Mouse (Mus musculus): ENCODE measurements around the gene Dpysl4. TPM values are rescaled to one million over a fixed set of nuclear protein-coding genes. Genes with fewer than 3 reads are reported as not detected.

Gene Dpysl4
- polyA plus RNA-seq (2011; ENCODE audit: insufficient read length, low read depth, missing spikeins) = 3.6 and 3.7 TPM in 2 replicates

DNA sequence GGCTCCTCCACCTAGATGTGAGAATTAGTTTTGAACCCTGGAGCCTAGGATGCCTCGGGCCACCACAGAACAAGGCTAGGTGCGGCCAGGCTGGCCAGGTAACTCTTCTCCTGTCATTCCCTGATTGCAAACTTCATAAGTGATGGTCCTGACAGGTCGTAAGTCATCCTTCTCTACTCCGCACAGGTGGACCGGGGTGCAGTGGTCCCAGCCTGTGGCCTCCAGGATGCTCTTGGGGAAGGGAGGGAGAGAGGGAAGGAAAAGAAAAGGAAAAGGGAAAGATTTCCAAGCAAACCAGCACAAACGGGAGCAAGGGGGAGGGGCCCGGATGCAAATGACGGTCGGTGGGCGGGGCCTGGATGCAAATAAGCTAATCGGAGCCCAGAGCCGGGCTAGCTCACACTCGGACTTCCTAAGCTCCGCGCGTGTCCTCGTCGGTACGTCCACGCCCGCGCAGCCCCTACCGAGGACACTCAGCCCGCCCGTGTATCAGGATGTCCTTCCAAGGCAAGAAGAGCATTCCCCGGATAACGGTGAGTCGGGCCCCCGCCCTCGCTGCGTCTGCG, at the start of gene Dpysl4:
Gene Dpysl4, plus strand, starts transcription at position 373 of the 566 bp plus-strand sequence.
- Histone ChIP-seq H3K4me3 (ENCODE audit: insufficient read depth, low read length) (peak within 1 kb of the TSS; percentile 46), H3K4me1 (ENCODE audit: control insufficient read depth, insufficient read depth, low read length) (no peaks in the 10 kb centered on the region), H3K27ac (ENCODE audit: insufficient read depth, low read length) (no peak within 1 kb of the TSS)
- TF ChIP-seq CTCF (IDR thresholded peaks at IDR 0.05; ENCODE audit: borderline replicate concordance, insufficient read depth, low read length) = no peak
- peak; percentile 76 for TF ChIP-seq POLR2A (IDR thresholded peaks at IDR 0.05; ENCODE audit: low read depth, low read length)

DNA sequence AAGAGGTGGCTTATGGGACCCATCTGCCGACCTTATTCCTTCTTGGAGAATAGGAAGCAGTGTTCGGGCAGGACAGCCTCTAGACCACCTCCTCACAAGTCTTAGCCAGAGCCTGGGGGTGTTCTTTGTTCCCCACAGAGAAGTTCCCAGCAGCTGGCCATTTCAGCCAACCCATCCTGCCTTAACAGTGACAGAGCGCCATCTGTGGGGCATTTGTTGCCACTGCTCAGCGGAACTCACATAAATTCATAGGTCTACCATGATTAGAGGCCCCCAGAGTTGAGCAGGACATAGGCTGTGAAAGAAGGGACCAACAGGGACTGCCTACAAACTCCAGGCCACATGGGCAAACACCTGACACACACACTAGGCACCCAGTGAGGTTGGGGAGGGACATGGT, 22.4 kb upstream of the Dpysl4 start:
- no peaks in the 10 kb centered on the region for H3K4me1 ChIP-seq (ENCODE audit: control insufficient read depth, insufficient read depth, low read length)
- H3K27ac ChIP-seq (ENCODE audit: insufficient read depth, low read length) = no peak overlapping the region
- peak; percentile 21; the same call in 1 of the 2 replicates for TF ChIP-seq CTCF (IDR thresholded peaks at IDR 0.05; ENCODE audit: borderline replicate concordance, insufficient read depth, low read length)
- no peak for TF ChIP-seq POLR2A (IDR thresholded peaks at IDR 0.05; ENCODE audit: low read depth, low read length)
- H3K4me3 ChIP-seq (ENCODE audit: insufficient read depth, low read length) = no peak overlapping the region

DNA sequence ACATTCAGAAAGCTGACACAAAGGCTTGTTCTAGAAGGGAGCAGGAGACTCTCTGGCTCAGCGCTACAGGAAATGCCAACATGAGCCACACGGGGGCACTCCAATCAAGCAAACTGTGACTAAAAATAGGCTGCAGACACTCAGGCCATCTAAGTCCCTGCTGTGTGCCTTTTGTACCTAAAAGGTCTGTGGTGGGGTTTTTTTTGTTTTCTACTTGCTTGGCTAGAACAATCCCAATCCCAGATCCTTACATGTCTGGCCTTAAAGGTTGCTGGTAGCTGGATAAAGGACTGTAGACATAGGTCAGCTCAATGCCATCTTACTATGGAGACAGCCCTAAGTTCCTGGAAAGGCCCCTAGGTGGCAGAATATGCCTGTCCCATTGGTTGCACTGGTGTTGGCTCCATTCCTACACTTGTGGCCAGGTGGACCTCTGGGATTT, 17.6 kb upstream of the Dpysl4 start:
- no peaks in the 10 kb centered on the region for H3K4me1 ChIP-seq (ENCODE audit: control insufficient read depth, insufficient read depth, low read length)
- TF ChIP-seq POLR2A (IDR thresholded peaks at IDR 0.05; ENCODE audit: low read depth, low read length) (no peak), CTCF (IDR thresholded peaks at IDR 0.05; ENCODE audit: borderline replicate concordance, insufficient read depth, low read length) (peak; percentile 71; the same call in 1 of the 2 replicates)
- no peak overlapping the region for H3K4me3 ChIP-seq (ENCODE audit: insufficient read depth, low read length)

DNA sequence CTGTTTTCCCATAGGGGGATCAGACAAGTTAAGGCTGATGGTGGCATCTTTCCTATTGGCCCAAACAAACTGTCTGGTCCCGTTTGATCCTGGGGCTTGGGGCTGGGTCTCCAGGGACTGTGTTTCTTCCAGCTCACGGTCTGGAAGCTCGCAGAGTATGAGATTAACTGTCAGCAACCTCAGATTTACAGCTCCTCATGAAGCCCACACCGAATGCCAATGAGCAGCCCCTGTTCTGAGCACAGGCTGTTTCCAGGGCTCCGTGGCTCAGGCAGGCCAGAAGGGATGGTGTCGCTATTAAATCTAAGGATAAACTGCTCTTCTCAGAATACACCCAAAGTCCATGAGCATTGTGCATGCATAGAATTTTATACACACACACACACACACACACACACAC, 11.6 kb upstream of the Dpysl4 start:
- H3K27ac ChIP-seq (ENCODE audit: insufficient read depth, low read length) = no peak overlapping the region
- H3K4me1 ChIP-seq (ENCODE audit: control insufficient read depth, insufficient read depth, low read length) = no peaks in the 10 kb centered on the region
- no peak overlapping the region for H3K4me3 ChIP-seq (ENCODE audit: insufficient read depth, low read length)
- TF ChIP-seq CTCF (IDR thresholded peaks at IDR 0.05; ENCODE audit: borderline replicate concordance, insufficient read depth, low read length) (no peak), POLR2A (IDR thresholded peaks at IDR 0.05; ENCODE audit: low read depth, low read length) (no peak)

More for the DNA sequence above, 17.6 kb upstream of the Dpysl4 start:
- H3K27ac ChIP-seq (ENCODE audit: insufficient read depth, low read length) = no peak overlapping the region

DNA sequence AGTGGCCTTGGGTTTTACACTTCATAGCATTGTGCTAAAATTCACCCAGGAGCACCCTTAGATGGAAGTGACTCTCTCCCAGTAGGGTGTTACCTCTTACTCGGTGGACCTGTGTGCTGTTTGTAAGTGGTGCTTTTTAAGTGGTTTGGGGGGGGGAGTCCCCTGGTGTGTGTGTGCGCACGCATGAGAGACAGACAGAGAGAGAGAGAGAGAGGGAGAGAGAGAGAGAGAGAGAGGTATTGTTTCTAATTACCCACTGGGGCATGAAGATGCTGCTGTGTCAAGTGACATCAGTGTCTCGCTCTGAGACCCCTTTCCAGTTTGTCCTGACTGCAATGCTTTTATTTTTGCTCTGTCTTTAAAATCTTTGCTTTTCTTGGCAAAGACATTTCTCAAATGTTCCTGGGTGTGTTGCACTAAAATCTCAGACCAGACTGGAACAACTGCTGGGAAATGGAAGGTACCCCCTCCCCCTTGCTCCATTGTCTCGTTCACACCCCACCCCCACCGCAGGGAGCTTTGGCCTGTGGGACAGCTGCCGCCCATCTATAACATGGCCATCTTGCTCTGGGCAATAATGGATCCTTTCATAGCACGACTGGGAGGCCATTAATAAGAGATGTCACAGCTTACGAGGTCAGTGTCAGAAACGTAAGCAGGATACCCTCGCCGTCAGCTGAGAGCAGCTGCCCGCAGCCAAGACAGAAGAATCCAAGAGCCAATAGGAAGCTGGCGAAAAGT, 10.6 kb upstream of the Dpysl4 start:
- Histone ChIP-seq H3K4me3 (ENCODE audit: insufficient read depth, low read length) (no peak overlapping the region), H3K27ac (ENCODE audit: insufficient read depth, low read length) (no peak overlapping the region), H3K4me1 (ENCODE audit: control insufficient read depth, insufficient read depth, low read length) (no peaks in the 10 kb centered on the region)
- TF ChIP-seq CTCF (IDR thresholded peaks at IDR 0.05; ENCODE audit: borderline replicate concordance, insufficient read depth, low read length) (no peak), POLR2A (IDR thresholded peaks at IDR 0.05; ENCODE audit: low read depth, low read length) (no peak)

DNA sequence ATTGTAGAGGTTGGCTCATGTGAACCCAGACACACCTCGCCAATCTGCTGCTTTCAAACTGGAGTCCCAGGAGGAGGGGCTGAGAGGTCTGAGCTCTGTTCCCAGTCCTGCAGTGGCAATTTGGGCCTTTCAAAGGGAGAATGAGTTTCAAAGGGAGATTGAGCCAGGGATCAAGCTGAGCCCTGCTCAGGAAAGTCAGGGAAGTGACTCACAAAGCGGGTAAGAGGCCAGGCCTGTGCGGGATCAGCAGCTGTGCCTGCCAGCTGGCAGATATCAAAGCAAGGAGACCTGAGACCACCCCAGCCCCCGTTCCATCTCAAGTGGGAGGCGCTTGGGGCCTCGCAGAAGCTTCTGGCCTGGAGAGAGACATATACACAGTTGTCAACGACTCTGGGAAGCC, 8.5 kb upstream of the Dpysl4 start:
- Histone ChIP-seq H3K4me3 (ENCODE audit: insufficient read depth, low read length) (no peak overlapping the region), H3K4me1 (ENCODE audit: control insufficient read depth, insufficient read depth, low read length) (no peaks in the 10 kb centered on the region), H3K27ac (ENCODE audit: insufficient read depth, low read length) (no peak overlapping the region)
- TF ChIP-seq POLR2A (IDR thresholded peaks at IDR 0.05; ENCODE audit: low read depth, low read length) (no peak), CTCF (IDR thresholded peaks at IDR 0.05; ENCODE audit: borderline replicate concordance, insufficient read depth, low read length) (no peak)

DNA sequence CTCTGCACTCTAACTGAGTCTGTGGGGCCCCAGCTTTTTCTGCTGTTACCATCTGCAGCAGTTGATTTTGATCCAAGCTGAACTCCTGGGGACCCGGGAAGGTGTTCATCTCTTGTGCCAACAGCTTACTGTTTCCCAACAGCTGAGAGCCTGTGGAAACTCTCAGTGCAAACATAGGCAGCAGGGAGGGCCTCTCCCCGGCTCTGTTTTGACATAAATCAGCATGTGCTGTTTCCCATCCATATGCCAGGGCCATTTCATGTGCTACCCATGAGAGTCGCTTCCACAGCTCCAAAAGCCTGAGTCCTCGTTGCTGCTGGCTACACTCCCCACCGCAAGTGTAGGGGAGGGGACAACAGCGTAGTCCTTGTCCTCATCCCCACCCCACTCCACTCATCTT, 7.6 kb upstream of the Dpysl4 start:
- no peaks in the 10 kb centered on the region for H3K4me1 ChIP-seq (ENCODE audit: control insufficient read depth, insufficient read depth, low read length)
- TF ChIP-seq CTCF (IDR thresholded peaks at IDR 0.05; ENCODE audit: borderline replicate concordance, insufficient read depth, low read length) = no peak
- TF ChIP-seq POLR2A (IDR thresholded peaks at IDR 0.05; ENCODE audit: low read depth, low read length) = no peak
- no peak overlapping the region for H3K4me3 ChIP-seq (ENCODE audit: insufficient read depth, low read length)
- no peak overlapping the region for H3K27ac ChIP-seq (ENCODE audit: insufficient read depth, low read length)

DNA sequence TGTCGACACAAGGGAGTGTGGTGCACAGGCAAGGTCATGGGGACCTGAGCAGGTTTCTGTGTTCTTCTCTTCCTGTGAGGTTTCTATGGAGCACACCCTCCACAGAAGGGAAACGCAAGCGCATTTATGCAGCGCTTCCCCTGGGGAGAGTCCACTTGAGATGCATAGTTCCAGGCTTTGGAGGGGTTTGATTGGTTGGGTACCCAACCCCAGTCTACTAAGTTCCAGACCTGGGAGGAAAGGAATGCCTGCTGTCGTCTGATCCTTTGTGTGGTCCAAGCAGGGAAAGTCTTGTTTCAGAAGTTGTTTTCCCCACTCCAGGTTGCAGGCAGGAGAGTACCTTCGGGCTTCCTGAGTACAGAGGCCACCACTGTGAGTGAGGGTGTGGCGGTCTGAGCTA, 6.7 kb upstream of the Dpysl4 start:
- Histone ChIP-seq H3K27ac (ENCODE audit: insufficient read depth, low read length) (no peak overlapping the region), H3K4me1 (ENCODE audit: control insufficient read depth, insufficient read depth, low read length) (no peaks in the 10 kb centered on the region), H3K4me3 (ENCODE audit: insufficient read depth, low read length) (no peak overlapping the region)
- no peak for TF ChIP-seq CTCF (IDR thresholded peaks at IDR 0.05; ENCODE audit: borderline replicate concordance, insufficient read depth, low read length)
- TF ChIP-seq POLR2A (IDR thresholded peaks at IDR 0.05; ENCODE audit: low read depth, low read length) = no peak

DNA sequence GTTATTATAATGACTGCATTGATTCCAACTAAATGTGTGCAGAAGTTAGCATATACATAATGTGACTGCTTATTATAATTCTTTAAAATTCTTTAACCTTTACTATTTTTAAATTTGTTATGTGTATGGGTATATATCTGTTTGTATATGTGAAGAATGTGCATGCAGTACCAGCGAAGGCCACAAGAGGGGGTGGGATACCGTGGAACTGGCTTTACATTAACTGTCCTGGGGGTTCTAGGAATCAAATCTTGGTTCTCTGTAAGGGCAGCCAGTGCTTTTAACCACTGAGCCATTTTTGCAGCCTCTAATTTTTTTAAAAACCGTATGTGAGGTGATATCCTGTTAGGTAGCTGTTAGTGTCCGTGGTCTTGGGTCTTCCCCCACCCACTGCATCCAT, 5.1 kb upstream of the Dpysl4 start:
- H3K4me1 ChIP-seq (ENCODE audit: control insufficient read depth, insufficient read depth, low read length) = no peaks in the 10 kb centered on the region
- H3K27ac ChIP-seq (ENCODE audit: insufficient read depth, low read length) = no peak overlapping the region
- H3K4me3 ChIP-seq (ENCODE audit: insufficient read depth, low read length) = no peak overlapping the region
- TF ChIP-seq POLR2A (IDR thresholded peaks at IDR 0.05; ENCODE audit: low read depth, low read length) (no peak), CTCF (IDR thresholded peaks at IDR 0.05; ENCODE audit: borderline replicate concordance, insufficient read depth, low read length) (no peak)

DNA sequence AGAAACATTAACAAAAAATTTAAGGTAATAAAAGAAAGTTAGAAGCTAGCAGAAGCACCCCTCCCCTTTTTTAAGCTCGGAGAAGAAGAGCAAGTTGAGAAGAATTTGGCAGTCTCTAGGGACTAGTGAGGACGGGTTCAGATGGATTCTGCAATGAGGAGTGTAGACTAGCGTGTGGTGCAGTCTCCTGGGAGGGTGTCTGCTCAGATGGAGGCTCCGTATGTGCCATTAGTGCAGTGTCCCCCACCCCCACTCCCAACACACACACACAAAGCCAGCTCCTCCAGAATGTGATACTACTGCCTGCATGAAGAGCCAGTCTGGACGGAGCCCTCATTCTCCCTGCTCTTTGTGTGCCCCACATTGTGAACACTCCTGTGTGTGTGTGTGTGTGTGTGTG, 4.6 kb upstream of the Dpysl4 start:
- TF ChIP-seq POLR2A (IDR thresholded peaks at IDR 0.05; ENCODE audit: low read depth, low read length) (no peak), CTCF (IDR thresholded peaks at IDR 0.05; ENCODE audit: borderline replicate concordance, insufficient read depth, low read length) (no peak)
- Histone ChIP-seq H3K27ac (ENCODE audit: insufficient read depth, low read length) (no peak overlapping the region), H3K4me3 (ENCODE audit: insufficient read depth, low read length) (no peak overlapping the region), H3K4me1 (ENCODE audit: control insufficient read depth, insufficient read depth, low read length) (no peaks in the 10 kb centered on the region)
